Mouse (Mus musculus): Measurements from ENCODE around the gene Gdpd3.
A peak's percentile ranks its signal among the peaks of the same experiment; 100 is the strongest.

Gene Gdpd3

GRCm38 (mm10) chr7:126808703-126809455 is 42.7 kb downstream of the Gdpd3 start:
- peak; percentile 93 for DNase-seq

GRCm38 (mm10) chr7:126809723-126810369 is 43.7 kb downstream of the Gdpd3 start:
- DNase-seq = no peak

- no peak for DNase-seq
Observed at GRCm38 (mm10) chr7:126815726-126816222, 49.6 kb downstream of the Gdpd3 start.

- DNase-seq = no peak
Observed at GRCm38 (mm10) chr7:126816494-126816893, 50.4 kb downstream of the Gdpd3 start.

GRCm38 (mm10) chr7:126817595-126817994 is 51.5 kb downstream of the Gdpd3 start:
- DNase-seq = no peak

- no peak for DNase-seq
Observed at GRCm38 (mm10) chr7:126818818-126819217, 52.7 kb downstream of the Gdpd3 start.

- peak; percentile 81 for DNase-seq
Observed at GRCm38 (mm10) chr7:126821835-126822511, 55.8 kb downstream of the Gdpd3 start.

- DNase-seq = no peak
Observed at GRCm38 (mm10) chr7:126822741-126823140, 56.6 kb downstream of the Gdpd3 start.

GRCm38 (mm10) chr7:126823202-126823711 is 57.1 kb downstream of the Gdpd3 start:
- DNase-seq = no peak

- no peak for DNase-seq
Observed at GRCm38 (mm10) chr7:126823940-126824339, 57.8 kb downstream of the Gdpd3 start.

Measured in kidney, adult 9 months (tissue).